Comparison of ENCODE assay signal across 18 mouse cellular contexts in the genomic region with DNA sequence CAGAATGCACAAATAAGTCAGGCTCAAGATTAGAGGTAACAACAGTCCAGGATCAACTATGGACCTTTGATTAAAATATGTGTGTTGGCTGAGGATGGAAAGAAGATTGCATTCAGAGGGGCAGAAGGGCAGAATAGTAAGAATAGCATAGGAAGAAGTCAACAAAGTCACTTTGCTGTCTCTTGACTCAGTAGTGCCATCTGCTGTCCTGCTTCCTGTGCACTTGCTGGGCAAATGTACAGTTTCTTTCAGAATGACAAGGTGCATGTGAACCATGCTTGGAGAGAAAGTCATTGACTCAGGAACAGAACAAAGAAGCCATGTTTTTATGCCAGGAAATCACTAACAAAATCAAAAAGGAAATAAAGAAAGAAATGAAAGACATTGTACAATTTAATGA. TPM values are rescaled to one million over a fixed set of nuclear protein-coding genes. Genes with fewer than 3 reads are reported as not detected.
A peak's percentile ranks its signal among the peaks of the same experiment; 100 is the strongest.
DNase-seq lines count a peak whose midpoint lies in the region; ATAC-seq and TF ChIP-seq lines count a peak whose summit lies in the region.
"Had no signal": no experiment of that assay in that cellular context is flagged by ENCODE, and none has a peak within 500 bp of the region (broad histone marks: within the 10 kb centered on the region; RNA-seq: fewer than 3 reads in every experiment).

No protein-coding gene starts in this region.

- DNase-seq in kidney, adult 2 months: peak; percentile 4
- peak; percentile 0 for DNase-seq in lung, embryonic 14.5 days
- no peak for DNase-seq in lung, postnatal 25 days (ENCODE audit: low spot score)
- DNase-seq in MEL (ENCODE audit: low read depth, low spot score): peak; percentile 4
- peak; percentile 11 to 51 for DNase-seq in adrenal gland, postnatal 36 days
- no peak for DNase-seq in thymus, postnatal 4 days
- DNase-seq: lung, adult 18-20 months had no signal

- no peak for ATAC-seq in kidney, embryonic 14.5 days (ENCODE audit: low FRiP score, low TSS enrichment)
- no peak for ATAC-seq in lung, embryonic 14.5 days (ENCODE audit: insufficient read depth)
- ATAC-seq: forebrain, embryonic 13.5 days had no signal

- no peak overlapping the region for H3K4me2 ChIP-seq in kidney, embryonic 14.5 days (replicated peaks; ENCODE audit: low read depth, low read length)
- no peak overlapping the region for H3K4me2 ChIP-seq in lung, embryonic 14.5 days
- H3K4me2 ChIP-seq: embryonic facial prominence, embryonic 13.5 days; forebrain, embryonic 13.5 days; heart, embryonic 13.5 days; limb, embryonic 12.5 days; neural tube, embryonic 15.5 days had no signal

- no peaks in the 10 kb centered on the region for H3K4me1 ChIP-seq in kidney, adult 2 months (ENCODE audit: control insufficient read depth, insufficient read depth, low read length)
- H3K4me1 ChIP-seq in kidney, embryonic 14.5 days (ENCODE audit: control insufficient read depth, insufficient read depth, low read length): no peaks in the 10 kb centered on the region
- H3K4me1 ChIP-seq in lung, embryonic 14.5 days (ENCODE audit: insufficient read depth): no peaks in the 10 kb centered on the region
- no peaks in the 10 kb centered on the region for H3K4me1 ChIP-seq in MEL (ENCODE audit: control insufficient read depth in 1 of 2, insufficient read depth in 2 of 2, low read length in 2 of 2)
- H3K4me1 ChIP-seq: embryonic facial prominence, embryonic 13.5 days; forebrain, embryonic 13.5 days; heart, embryonic 13.5 days; limb, embryonic 12.5 days; megakaryocyte, embryonic 14.5 days; neural tube, embryonic 15.5 days had no signal

- 0 out of 2 replicates have a peak, but pooled peaks cover 2% of the 10 kb centered on the region for H3K9me3 ChIP-seq in kidney, embryonic 14.5 days (ENCODE audit: control insufficient read depth, low read length)
- no peaks in the 10 kb centered on the region for H3K9me3 ChIP-seq in lung, embryonic 14.5 days (ENCODE audit: low read depth, low read length)
- no peaks in the 10 kb centered on the region for H3K9me3 ChIP-seq in MEL (replicated peaks; ENCODE audit: insufficient read depth, low read length)
- H3K9me3 ChIP-seq: heart, embryonic 13.5 days; megakaryocyte, embryonic 14.5 days had no signal

- no peak overlapping the region for H3K27ac ChIP-seq in kidney, adult 2 months (ENCODE audit: insufficient read depth, low read depth, low read length)
- H3K27ac ChIP-seq in kidney, embryonic 14.5 days (ENCODE audit: low read depth, low read length): no peak overlapping the region
- no peak overlapping the region for H3K27ac ChIP-seq in lung, embryonic 14.5 days (ENCODE audit: low read depth)
- H3K27ac ChIP-seq in MEL (ENCODE audit: control insufficient read depth, low read depth, low read length): no peak overlapping the region
- H3K27ac ChIP-seq: embryonic facial prominence, embryonic 13.5 days; forebrain, embryonic 13.5 days; heart, embryonic 13.5 days; limb, embryonic 12.5 days; neural tube, embryonic 15.5 days had no signal

- no peak for TF ChIP-seq RAD21 in MEL (IDR thresholded peaks at IDR 0.05; ENCODE audit: low read depth, low read length)

- TF ChIP-seq POLR2A in kidney, adult 2 months (IDR thresholded peaks at IDR 0.05; ENCODE audit: low read depth, low read length): no peak
- TF ChIP-seq POLR2A in MEL (IDR thresholded peaks at IDR 0.05; ENCODE audit: control insufficient read depth in 1 of 2, insufficient read depth in 1 of 2, low read depth in 1 of 2, low read length in 2 of 2, poor library complexity in 1 of 2): no peak

- no peak overlapping the region for H3K9ac ChIP-seq in kidney, embryonic 14.5 days (ENCODE audit: low read depth, low read length)
- H3K9ac ChIP-seq in lung, embryonic 14.5 days: no peak overlapping the region
- H3K9ac ChIP-seq in MEL (ENCODE audit: control insufficient read depth, low read depth, low read length, poor library complexity, severe bottlenecking): no peak overlapping the region
- H3K9ac ChIP-seq: embryonic facial prominence, embryonic 13.5 days; forebrain, embryonic 13.5 days; heart, embryonic 13.5 days; limb, embryonic 12.5 days; neural tube, embryonic 15.5 days had no signal

- H3K4me3 ChIP-seq in kidney, adult 2 months (ENCODE audit: insufficient read depth, low read depth, low read length): no peak overlapping the region
- no peak overlapping the region for H3K4me3 ChIP-seq in kidney, embryonic 14.5 days (ENCODE audit: low read length)
- no peak overlapping the region for H3K4me3 ChIP-seq in lung, embryonic 14.5 days (ENCODE audit: low read depth, low read length)
- no peak overlapping the region for H3K4me3 ChIP-seq in MEL (ENCODE audit: control insufficient read depth in 1 of 2, insufficient read depth in 1 of 2, low read depth in 2 of 2, low read length in 2 of 2)
- H3K4me3 ChIP-seq: embryonic facial prominence, embryonic 13.5 days; forebrain, embryonic 13.5 days; heart, embryonic 13.5 days; limb, embryonic 12.5 days; megakaryocyte, embryonic 14.5 days; neural tube, embryonic 15.5 days had no signal

- peak; percentile 37 for TF ChIP-seq CTCF in kidney, adult 2 months (conservative IDR thresholded peaks at IDR 0.05; ENCODE audit: insufficient read depth, insufficient read length, low read depth, low read length)
- TF ChIP-seq CTCF in lung, embryonic 14.5 days (IDR thresholded peaks at IDR 0.05; ENCODE audit: low read depth): 0 out of 2 replicates have a peak, but pooled peaks have one; percentile 2
- TF ChIP-seq CTCF in MEL (IDR thresholded peaks at IDR 0.05 in 2 of 3, conservative IDR thresholded peaks at IDR 0.05 in 1 of 3; ENCODE audit: control insufficient read depth in 1 of 3, insufficient read depth in 1 of 3, low read depth in 2 of 3, low read length in 3 of 3, poor library complexity in 1 of 3, severe bottlenecking in 1 of 3): no peak

- TF ChIP-seq EP300 in MEL (IDR thresholded peaks at IDR 0.05; ENCODE audit: low read depth in 1 of 2, low read length in 2 of 2): no peak

- no peaks in the 10 kb centered on the region for H3K36me3 ChIP-seq in kidney, adult 2 months (ENCODE audit: control insufficient read depth, insufficient read depth, low read length)
- H3K36me3 ChIP-seq in kidney, embryonic 14.5 days (ENCODE audit: control insufficient read depth, insufficient read depth, low read length): no peaks in the 10 kb centered on the region
- H3K36me3 ChIP-seq in lung, embryonic 14.5 days (ENCODE audit: insufficient read depth): no peaks in the 10 kb centered on the region
- H3K36me3 ChIP-seq in MEL (ENCODE audit: control insufficient read depth in 1 of 2, insufficient read depth in 2 of 2, low read length in 2 of 2): no peaks in the 10 kb centered on the region
- H3K36me3 ChIP-seq: embryonic facial prominence, embryonic 13.5 days; heart, embryonic 13.5 days; limb, embryonic 12.5 days; neural tube, embryonic 15.5 days had no signal

- H3K27me3 ChIP-seq in kidney, adult 2 months (replicated peaks; ENCODE audit: control insufficient read depth, insufficient read depth, low read length): no peaks in the 10 kb centered on the region
- H3K27me3 ChIP-seq in kidney, embryonic 14.5 days (ENCODE audit: control insufficient read depth, insufficient read depth, low read length): no peaks in the 10 kb centered on the region
- no peaks in the 10 kb centered on the region for H3K27me3 ChIP-seq in lung, embryonic 14.5 days (ENCODE audit: insufficient read depth, low read length)
- no peaks in the 10 kb centered on the region for H3K27me3 ChIP-seq in MEL (ENCODE audit: control insufficient read depth in 1 of 2, insufficient read depth in 2 of 2, low read length in 2 of 2)
- H3K27me3 ChIP-seq: embryonic facial prominence, embryonic 13.5 days; forebrain, embryonic 13.5 days; heart, embryonic 13.5 days; limb, embryonic 12.5 days; megakaryocyte, embryonic 14.5 days; neural tube, embryonic 15.5 days had no signal

- H3K79me2 ChIP-seq in MEL (ENCODE audit: control insufficient read depth, insufficient read depth, low read length, poor library complexity): no peaks in the 10 kb centered on the region

TF ChIP-seq in MEL, 35 proteins besides CTCF, POLR2A, EP300 and RAD21:
- no peak for TF ChIP-seq POLR2AphosphoS5 (IDR thresholded peaks at IDR 0.05; ENCODE audit: borderline replicate concordance, low read depth, low read length)
- TF ChIP-seq SMC3 (IDR thresholded peaks at IDR 0.05; ENCODE audit: low read depth, low read length): no peak
- TF ChIP-seq GATA1 (IDR thresholded peaks at IDR 0.05; ENCODE audit: low read depth, low read length): no peak
- no peak for TF ChIP-seq TBP (IDR thresholded peaks at IDR 0.05; ENCODE audit: low read depth, low read length)
- TF ChIP-seq MAZ (IDR thresholded peaks at IDR 0.05; ENCODE audit: low read depth, low read length): no peak
- TF ChIP-seq CHD2 (IDR thresholded peaks at IDR 0.05; ENCODE audit: low read length): no peak
- TF ChIP-seq BHLHE40 (IDR thresholded peaks at IDR 0.05; ENCODE audit: borderline replicate concordance, low read depth, low read length): no peak
- no peak for TF ChIP-seq USF2 (IDR thresholded peaks at IDR 0.05; ENCODE audit: borderline replicate concordance in 1 of 2, insufficient read depth in 1 of 2, low read depth in 1 of 2, low read length in 2 of 2)
- TF ChIP-seq JUND (IDR thresholded peaks at IDR 0.05; ENCODE audit: low read depth, low read length): no peak
- no peak for TF ChIP-seq GABPA (IDR thresholded peaks at IDR 0.05; ENCODE audit: low read depth, low read length)
- TF ChIP-seq MEF2A (IDR thresholded peaks at IDR 0.05; ENCODE audit: extremely low read depth, insufficient replicate concordance, low read depth, low read length, poor library complexity, severe bottlenecking): no peak
- no peak for TF ChIP-seq MYC (IDR thresholded peaks at IDR 0.05; ENCODE audit: low read depth, low read length)
- no peak for TF ChIP-seq NELFE (IDR thresholded peaks at IDR 0.05; ENCODE audit: low read depth, low read length)
- no peak for TF ChIP-seq TAL1 (IDR thresholded peaks at IDR 0.05; ENCODE audit: low read length)
- TF ChIP-seq HCFC1 (IDR thresholded peaks at IDR 0.05; ENCODE audit: low read depth, low read length): no peak
- no peak for TF ChIP-seq MXI1 (IDR thresholded peaks at IDR 0.05; ENCODE audit: low read depth, low read length)
- no peak for TF ChIP-seq ZC3H11A (IDR thresholded peaks at IDR 0.05; ENCODE audit: low read depth, low read length)
- no peak for TF ChIP-seq E2F4 (IDR thresholded peaks at IDR 0.05; ENCODE audit: borderline replicate concordance, low read depth, low read length)

RNA-seq across cellular contexts. Expression of a gene that starts 40.2 kb away (rescaled TPM):
- polyA plus RNA-seq in kidney, adult 2 months (2012; rRNA removed): not detected in 2 replicates
- polyA plus RNA-seq in kidney, embryonic 14.5 days (2014; fragmentation: Nextera tagmentation; extraction: Ambion mirVana): not detected in 2 replicates
- polyA plus RNA-seq in lung, embryonic 14.5 days (2014; fragmentation: Nextera tagmentation; extraction: Ambion mirVana): not detected in 2 replicates
- total RNA-seq in MEL (2012; rRNA removed): not detected in 2 replicates
- not detected for polyA plus RNA-seq in MEL (2012; ENCODE audit: insufficient read depth in 1 of 2, insufficient read length in 2 of 2, low read depth in 1 of 2, low replicate concordance in 2 of 2, missing spikeins in 1 of 2)
- not detected for total RNA-seq in adrenal gland, postnatal 36 days (2021)
- total RNA-seq: gastrocnemius, adult 8-10 months; monocyte, adult 5-6 weeks had no signal
- polyA plus RNA-seq: embryonic facial prominence, embryonic 13.5 days; forebrain, embryonic 13.5 days; heart, embryonic 13.5 days; hindbrain, embryonic 11.5 days; large intestine, adult 2 months; limb, embryonic 12.5 days; neural tube, embryonic 15.5 days had no signal

Comparison
In these comparisons a context has a peak if more than half of its experiments do, and no peak if none do; other contexts are left out.
1. DNase-seq: peak in kidney, adult 2 months (single experiment), lung, embryonic 14.5 days (single experiment), MEL (single experiment) and adrenal gland, postnatal 36 days (2 of 2); none in lung, postnatal 25 days (single experiment) and thymus, postnatal 4 days (single experiment).
2. CTCF ChIP-seq: peak in kidney, adult 2 months (single experiment) and lung, embryonic 14.5 days (single experiment); none in MEL (0 of 3).